In genomic region chr2:92437875-92438274, GRCm38 (mm10) we compare ENCODE assay signal across 8 mouse cellular contexts. TPM values are rescaled to one million over a fixed set of nuclear protein-coding genes. Genes with fewer than 3 reads are reported as not detected.
DNase-seq lines count a peak whose midpoint lies in the region; ATAC-seq lines count a peak whose summit lies in the region.

No protein-coding gene starts in this region.

- H3K4me3 ChIP-seq in hindbrain, embryonic 13.5 days, result no peak overlapping the region

- 0 out of 2 replicates have a peak, but pooled peaks cover 5% of the 10 kb centered on the region for H3K27me3 ChIP-seq in hindbrain, embryonic 13.5 days

- under 1% methylated on average over 5 of the region's 5 CpGs for whole genome bisulfite sequencing in hindbrain, embryonic 13.5 days

- H3K9me3 ChIP-seq in hindbrain, embryonic 13.5 days, result no peaks in the 10 kb centered on the region

- peak overlapping the region; percentile 39; the same call in 1 of the 2 replicates for H3K4me2 ChIP-seq in hindbrain, embryonic 13.5 days

- ATAC-seq in hindbrain, embryonic 13.5 days (ENCODE audit: low FRiP score), result no peak
- ATAC-seq in erythroid progenitor cell, adult 5-6 weeks (replicated peaks; ENCODE audit: low FRiP score, poor library complexity, severe bottlenecking), result no peak

- H3K36me3 ChIP-seq in hindbrain, embryonic 13.5 days, result no peaks in the 10 kb centered on the region

- H3K9ac ChIP-seq in hindbrain, embryonic 13.5 days, result no peak overlapping the region

- peak; percentile 67 for DNase-seq in T-cell, adult 2 months (ENCODE audit: low spot score)
- DNase-seq in cerebellum, adult 9-11 months, result peak; percentile 87
- peak; percentile 80 to 82 for DNase-seq in frontal cortex, postnatal 25 days (ENCODE audit: low spot score in 2 of 2)
- DNase-seq in layer of hippocampus, postnatal 36 days, result peak; percentile 77 to 81
- peak; percentile 88 for DNase-seq in lung, postnatal 25 days (ENCODE audit: low spot score)
- peak; percentile 83 for DNase-seq in right cerebral cortex, adult 18-20 months

- H3K27ac ChIP-seq in hindbrain, embryonic 13.5 days, result no peak overlapping the region

- H3K4me1 ChIP-seq in hindbrain, embryonic 13.5 days (replicated peaks), result peaks cover 24% of the 10 kb centered on the region

RNA-seq across cellular contexts. Expression of gene Cry2, which starts 4.0 kb away (rescaled TPM):
- polyA plus RNA-seq in hindbrain, embryonic 13.5 days (2015; fragmentation: Nextera tagmentation; extraction: Ambion mirVana), result 36.8 and 38.5 TPM in 2 replicates
- total RNA-seq in layer of hippocampus, postnatal 36 days (2021), result 100 to 1,000 TPM in 1 of 2 experiments, 10 to 100 TPM in 1; 93.7 to 101 TPM
- total RNA-seq in erythroid progenitor cell, adult 5-6 weeks (2015; ENCODE audit: low replicate concordance), result 1.8 and 5.0 TPM in 2 replicates
- total RNA-seq in erythroid progenitor cell, adult 5-6 weeks (2017; ENCODE audit: low replicate concordance), result 1.9 and 2.7 TPM in 2 replicates

RNA-seq across cellular contexts. Expression of gene Slc35c1, which starts 22.5 kb away (rescaled TPM):
- polyA plus RNA-seq in hindbrain, embryonic 13.5 days (2015; fragmentation: Nextera tagmentation; extraction: Ambion mirVana), result 10.5 and 12.0 TPM in 2 replicates
- total RNA-seq in layer of hippocampus, postnatal 36 days (2021), result 10 to 100 TPM; 13.3 to 14.5 TPM
- total RNA-seq in erythroid progenitor cell, adult 5-6 weeks (2015; ENCODE audit: low replicate concordance), result 7.1 and 9.0 TPM in 2 replicates
- 2.7 and 9.2 TPM in 2 replicates for total RNA-seq in erythroid progenitor cell, adult 5-6 weeks (2017; ENCODE audit: low replicate concordance)

RNA-seq across cellular contexts. Expression of gene Mapk8ip1, which starts 36.8 kb away (rescaled TPM):
- 111 and 112 TPM in 2 replicates for polyA plus RNA-seq in hindbrain, embryonic 13.5 days (2015; fragmentation: Nextera tagmentation; extraction: Ambion mirVana)
- 100 to 1,000 TPM; 336 to 345 TPM for total RNA-seq in layer of hippocampus, postnatal 36 days (2021)
- total RNA-seq in erythroid progenitor cell, adult 5-6 weeks (2015; ENCODE audit: low replicate concordance), result not detected in 2 replicates
- total RNA-seq in erythroid progenitor cell, adult 5-6 weeks (2017; ENCODE audit: low replicate concordance), result 0.13 TPM in 1 of 2 replicates, not detected in the other

RNA-seq across cellular contexts. Expression of gene 1700029I15Rik, which starts 55.5 kb away (rescaled TPM):
- polyA plus RNA-seq in hindbrain, embryonic 13.5 days (2015; fragmentation: Nextera tagmentation; extraction: Ambion mirVana), result 6.3 and 6.9 TPM in 2 replicates
- 1 to 10 TPM; 3.8 to 6.4 TPM for total RNA-seq in layer of hippocampus, postnatal 36 days (2021)
- total RNA-seq in erythroid progenitor cell, adult 5-6 weeks (2015; ENCODE audit: low replicate concordance), result 1.3 TPM in 1 of 2 replicates, not detected in the other
- not detected in 2 replicates for total RNA-seq in erythroid progenitor cell, adult 5-6 weeks (2017; ENCODE audit: low replicate concordance)

Comparison
In these comparisons a context has a peak if more than half of its experiments do, and no peak if none do; other contexts are left out.
1. RNA of gene Cry2, which starts 4.0 kb away (total RNA-seq): 93.7 to 101 TPM in layer of hippocampus, postnatal 36 days; 1.8 to 5.0 TPM in erythroid progenitor cell, adult 5-6 weeks; every median in the first group is over 10 times any median in the second.
2. RNA of gene Mapk8ip1, which starts 36.8 kb away (total RNA-seq): 336 to 345 TPM in layer of hippocampus, postnatal 36 days; 0.13 TPM in erythroid progenitor cell, adult 5-6 weeks; every median in the first group is over 100 times any median in the second.
3. Peak in every context shown above with its lines, with median percentiles within 50 percentile points of each other: DNase-seq.